Mouse (Mus musculus) gastrocnemius, postnatal 4 days (tissue): ENCODE measurements at regions not wholly inside any gene's neighbourhood (a gene's known extent, or its start where the extent isn't known, plus 50 kb on each side); places are given as distances from the start of the nearest gene placed in this dataset.

Experiments used
- DNase-seq, 2 experiments: peaks; one replicate each; pipeline ENCODE4 v3.0.0; 2021 to 2022; ENCODE audit warnings: low spot score in 2 of 2, mixed read lengths in 2 of 2

GRCm38 (mm10) chr10:111077632-111078031, 67.7 kb upstream of the Zdhhc17 start:
- DNase-seq = no peak

GRCm38 (mm10) chr10:111073851-111074430, 64.0 kb upstream of the Zdhhc17 start:
- DNase-seq = no peak

GRCm38 (mm10) chr10:111073262-111073661, 63.3 kb upstream of the Zdhhc17 start:
- no peak for DNase-seq

- no peak for DNase-seq
These were observed 62.6 kb upstream of the Zdhhc17 start for GRCm38 (mm10) chr10:111072554-111072909.

- DNase-seq = no peak
These were observed 62.0 kb upstream of the Zdhhc17 start for GRCm38 (mm10) chr10:111071805-111072553.

- DNase-seq = no peak
These were observed 56.2 kb upstream of the Zdhhc17 start for GRCm38 (mm10) chr10:111066146-111066545.

GRCm38 (mm10) chr10:111060626-111061025, 50.7 kb upstream of the Zdhhc17 start:
- DNase-seq = no peak
